Mouse (Mus musculus): ENCODE results near the gene Ceacam20. TPM values are rescaled to one million over a fixed set of nuclear protein-coding genes. Genes with fewer than 3 reads are reported as not detected.
"Not testable (repeated sequence)": the region's sequence is repeated elsewhere in the genome, so short reads cannot be mapped to it uniquely, and the experiment has no call there.

Gene Ceacam20
- total RNA-seq (2021) = not detected
- long read RNA-seq, experiment 1 = 0 reads
- long read RNA-seq, experiment 2 = 0 reads

GRCm38 (mm10) chr7:19964985-19965579 is at the start of gene Ceacam20:
Gene Ceacam20 (plus strand): TSS chr7:19965412.
- no peak for DNase-seq (ENCODE audit: low spot score in 2 of 2)

DNA sequence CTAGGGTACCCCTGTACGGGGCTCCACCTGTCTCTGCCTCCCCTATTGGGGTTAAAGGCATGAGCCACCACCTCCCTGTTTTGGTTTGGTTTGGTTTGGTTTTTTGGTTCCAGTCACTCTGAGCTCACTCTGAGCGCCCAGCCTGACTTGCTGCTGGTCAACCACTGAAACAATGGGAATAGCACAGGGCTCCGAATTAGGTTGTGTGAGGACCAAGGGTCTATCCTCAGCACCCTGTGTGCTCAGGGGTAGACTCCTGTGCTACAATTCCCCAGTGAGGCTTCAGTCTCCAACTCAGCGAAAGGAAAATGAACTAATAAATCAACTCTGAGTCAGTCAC is 45.1 kb upstream of the Ceacam20 start:
- peak in 1 of 2 experiments; percentile 22 for DNase-seq (ENCODE audit: low spot score in 2 of 2)

GRCm38 (mm10) chr7:19920506-19921261 is 44.5 kb upstream of the Ceacam20 start, which contains the start of gene Pvr:
Gene Pvr (minus strand): TSS chr7:19921160.
- peak; percentile 72 to 78 for DNase-seq (ENCODE audit: low spot score in 2 of 2)

GRCm38 (mm10) chr7:19923354-19923753 is 41.9 kb upstream of the Ceacam20 start:
- no peak for DNase-seq (ENCODE audit: low spot score in 2 of 2)

- DNase-seq (ENCODE audit: low spot score in 2 of 2) = no peak
Measured at GRCm38 (mm10) chr7:19923797-19924196, 41.4 kb upstream of the Ceacam20 start.

GRCm38 (mm10) chr7:19925376-19925775 is 39.8 kb upstream of the Ceacam20 start:
- DNase-seq (ENCODE audit: low spot score in 2 of 2) = no peak

GRCm38 (mm10) chr7:19926849-19927480 is 38.2 kb upstream of the Ceacam20 start:
- no peak for DNase-seq (ENCODE audit: low spot score in 2 of 2)

DNA sequence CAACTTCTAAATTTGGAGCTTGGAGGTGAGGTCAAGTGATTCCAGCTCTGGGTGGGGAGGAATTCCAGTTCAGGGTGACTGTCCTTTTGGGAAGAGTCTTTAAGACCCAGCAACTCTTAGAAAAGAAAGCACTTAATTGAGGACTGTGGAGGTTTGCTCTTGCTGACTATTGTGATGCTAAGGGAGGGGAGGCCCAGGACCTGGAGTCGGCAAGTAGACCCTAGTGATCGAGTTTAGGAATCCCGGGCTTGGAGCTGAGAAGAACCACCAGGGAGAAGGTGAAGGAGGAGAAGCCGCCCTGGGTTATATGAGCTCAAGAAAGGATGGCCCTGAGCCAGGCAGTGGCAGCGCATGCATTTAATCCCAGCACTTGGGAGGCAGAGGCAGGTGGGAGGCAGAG is 36.7 kb upstream of the Ceacam20 start:
- no peak for DNase-seq (ENCODE audit: low spot score in 2 of 2)

- DNase-seq (ENCODE audit: low spot score in 2 of 2) = not testable (repeated sequence)
Measured at GRCm38 (mm10) chr7:19930481-19930880, 34.7 kb upstream of the Ceacam20 start.

- DNase-seq (ENCODE audit: low spot score in 2 of 2) = no peak
Measured at GRCm38 (mm10) chr7:19932133-19932876, 32.9 kb upstream of the Ceacam20 start.

DNA sequence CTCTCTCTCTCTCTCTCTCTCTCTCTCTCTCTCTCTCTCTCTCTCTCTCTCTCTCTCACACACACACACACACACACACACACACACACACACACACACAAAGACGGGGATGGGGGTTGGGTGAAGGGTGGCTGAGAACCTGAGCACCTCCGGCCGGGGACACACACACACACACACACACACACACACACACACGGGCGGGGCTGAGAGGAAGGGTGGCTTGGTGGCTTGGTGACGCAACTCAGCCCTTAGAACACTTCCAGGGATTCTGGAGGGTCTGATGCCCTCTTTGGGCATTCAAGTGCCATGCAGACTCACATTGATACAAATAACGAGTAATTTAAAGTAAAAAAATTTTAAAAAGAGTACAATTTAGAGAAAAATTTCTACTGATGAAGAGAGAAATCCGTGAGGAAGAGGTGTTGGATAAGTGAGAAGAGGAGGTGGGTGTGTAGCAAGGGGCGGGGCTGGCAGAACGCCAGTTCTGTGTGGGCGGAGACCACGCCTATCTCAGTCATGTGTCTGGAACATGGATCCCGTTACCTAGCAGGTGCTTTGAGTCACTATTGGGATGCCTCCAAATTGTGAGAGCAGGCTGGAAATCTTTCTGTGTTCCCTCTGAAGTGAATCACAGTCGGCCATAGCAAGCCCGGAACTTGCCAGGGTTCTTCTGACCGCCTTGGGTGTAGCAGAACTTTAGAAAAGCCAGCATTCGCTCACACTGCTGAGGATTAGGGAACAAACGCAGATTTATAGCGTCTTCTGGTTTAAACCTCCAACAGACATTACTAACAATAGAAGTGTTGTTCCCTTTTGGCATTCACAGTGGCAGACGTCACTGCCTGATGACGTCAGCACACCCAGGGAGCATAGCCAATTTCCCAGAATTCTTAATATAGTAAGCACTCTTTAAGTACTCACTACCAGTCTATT is 32.1 kb upstream of the Ceacam20 start:
- peak; percentile 55 to 63 for DNase-seq (ENCODE audit: low spot score in 2 of 2)

DNA sequence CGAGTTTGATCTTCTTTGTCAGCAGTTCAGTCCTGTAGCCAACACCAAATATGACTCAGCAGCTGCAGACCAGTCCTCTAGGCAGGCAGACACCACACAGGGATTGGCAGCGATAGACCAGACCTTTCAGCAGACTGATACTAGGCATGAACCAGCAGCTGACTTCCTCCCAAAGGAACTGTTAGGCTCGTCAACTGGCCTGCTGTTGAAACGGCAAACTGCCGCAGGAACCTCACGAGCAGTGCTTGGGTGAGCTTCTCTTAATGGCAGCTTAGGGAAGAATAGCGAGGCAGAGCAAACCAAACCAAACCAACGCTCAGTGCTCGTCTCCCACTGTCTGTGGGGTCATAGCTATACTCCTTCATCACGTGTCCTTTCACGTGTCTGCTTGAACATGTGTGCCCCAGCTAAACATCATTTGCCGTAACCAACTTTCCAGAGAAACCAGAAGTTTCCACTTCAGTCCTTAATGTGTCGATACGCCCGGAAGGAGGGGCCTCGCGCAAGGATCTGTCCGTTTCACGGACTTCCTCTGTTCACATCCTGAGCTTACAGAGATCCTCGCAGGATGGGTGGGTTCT is 30.0 kb upstream of the Ceacam20 start:
- DNase-seq (ENCODE audit: low spot score in 2 of 2) = no peak

DNA sequence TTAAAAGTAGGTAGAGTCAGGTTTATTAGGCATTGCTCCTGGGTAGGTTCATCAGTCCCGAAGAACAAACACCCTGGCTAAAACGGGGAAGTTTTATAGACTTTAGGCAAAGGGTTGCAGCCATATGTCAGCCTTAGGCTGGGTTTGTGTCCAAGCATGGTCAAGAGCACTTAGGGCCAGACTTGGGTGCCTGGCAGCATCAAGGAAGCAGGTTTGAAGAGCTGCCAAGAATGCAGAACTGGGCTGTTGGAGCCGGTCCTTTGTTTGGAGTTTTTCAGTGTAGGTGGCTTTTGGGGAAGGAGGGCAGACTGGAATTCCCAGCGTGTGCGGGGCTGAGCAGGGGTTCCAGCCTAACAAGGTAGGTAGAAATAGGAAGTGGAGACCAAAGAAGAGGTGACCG is 29.3 kb upstream of the Ceacam20 start:
- no peak for DNase-seq (ENCODE audit: low spot score in 2 of 2)

DNA sequence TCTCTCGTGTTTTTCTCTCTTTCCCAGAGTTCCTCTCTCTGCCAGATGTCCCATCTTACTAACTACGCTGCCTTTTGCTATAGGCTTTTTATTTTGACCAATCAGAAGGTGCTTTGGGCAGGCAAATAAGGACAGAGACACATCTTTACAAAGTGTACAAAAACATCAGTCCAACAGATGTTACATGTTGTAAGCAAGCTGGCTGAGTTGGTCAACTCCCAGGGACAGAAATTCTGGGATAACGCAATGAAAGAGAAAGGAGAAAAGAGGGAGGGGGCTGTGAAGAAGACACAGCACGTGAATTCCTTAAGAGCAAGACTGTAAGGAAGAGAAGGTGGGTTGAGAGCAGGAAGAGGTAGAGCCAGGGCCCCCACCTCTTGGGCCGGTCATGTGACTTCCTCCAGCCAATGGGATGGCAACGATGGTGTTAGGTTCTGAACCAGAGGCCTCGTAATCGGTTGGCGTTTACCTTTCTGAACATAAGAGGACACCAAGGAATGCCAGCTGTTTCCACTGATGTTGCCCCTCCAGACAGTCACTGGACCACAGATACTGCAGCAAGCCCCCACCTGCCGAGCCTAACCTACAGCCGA is 27.9 kb upstream of the Ceacam20 start:
- no peak for DNase-seq (ENCODE audit: low spot score in 2 of 2)

GRCm38 (mm10) chr7:19939555-19940235 is 25.5 kb upstream of the Ceacam20 start:
- DNase-seq (ENCODE audit: low spot score in 2 of 2) = peak; percentile 31 to 69

DNA sequence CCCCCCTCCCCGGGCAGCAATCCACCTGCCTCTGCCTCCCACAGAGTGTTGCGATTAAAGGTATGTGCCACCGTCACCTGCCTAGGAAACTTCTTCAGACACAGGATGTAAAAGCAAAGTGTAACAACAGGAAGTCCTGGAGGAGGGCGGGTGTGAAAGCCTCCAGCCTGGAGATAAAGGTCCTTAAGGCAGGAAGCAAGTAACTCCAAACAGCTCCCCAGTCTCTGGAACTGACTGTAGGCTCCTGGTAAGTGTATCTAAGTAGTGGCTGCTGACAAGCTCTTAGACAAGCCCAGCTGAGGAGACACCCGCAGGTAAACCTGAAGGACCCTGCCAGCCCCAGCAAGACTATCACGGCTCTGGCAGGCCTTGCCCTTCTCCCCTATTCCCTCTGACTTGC is 25.0 kb upstream of the Ceacam20 start:
- no peak for DNase-seq (ENCODE audit: low spot score in 2 of 2)

DNA sequence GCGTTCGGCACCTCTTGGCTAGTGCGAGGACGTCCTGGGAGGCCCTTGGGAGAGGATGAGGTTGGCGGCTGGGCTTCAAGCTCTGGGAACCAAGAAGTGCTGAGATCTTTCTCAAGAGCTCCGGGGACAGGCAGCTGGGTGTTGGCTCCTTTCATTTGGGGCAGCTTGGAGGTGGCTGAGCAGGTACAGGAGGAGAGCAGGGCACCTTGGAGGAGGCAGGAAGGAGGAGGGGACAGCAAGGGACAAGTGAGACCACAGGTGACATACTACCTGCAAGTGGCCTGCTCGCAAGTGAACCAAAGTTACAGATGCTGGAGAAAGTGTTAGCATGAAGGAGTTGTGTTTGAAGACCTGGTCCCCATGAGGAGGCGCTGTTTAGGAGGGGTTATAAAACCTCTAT is 20.5 kb upstream of the Ceacam20 start:
- DNase-seq (ENCODE audit: low spot score in 2 of 2) = no peak

DNA sequence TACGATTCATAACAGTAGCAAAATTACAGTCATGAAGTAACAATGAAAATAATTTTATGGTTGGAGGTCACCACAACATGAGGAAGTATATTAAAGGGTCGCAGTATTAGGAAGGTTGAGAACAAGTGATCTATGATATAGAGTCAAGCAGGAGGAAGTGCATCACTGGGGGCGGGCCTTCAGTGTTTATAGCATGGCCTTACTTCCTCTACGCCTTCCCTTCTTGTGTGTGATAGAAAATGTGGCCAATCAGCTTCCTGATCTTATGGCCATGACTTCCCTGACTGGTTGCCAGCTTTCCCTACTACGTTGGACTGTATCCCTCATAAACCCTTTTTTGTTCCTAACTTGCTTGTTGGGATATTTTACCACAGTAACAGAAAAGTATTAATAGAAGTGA is 20.0 kb upstream of the Ceacam20 start:
- no peak for DNase-seq (ENCODE audit: low spot score in 2 of 2)
